Mouse (Mus musculus) left cerebral cortex, postnatal 4 days (tissue): ENCODE results near the gene Fam213b. TPM values are rescaled to one million over a fixed set of nuclear protein-coding genes. Genes with fewer than 3 reads are reported as not detected.

ENCODE experiments used
- DNase-seq: peaks from one replicate; pipeline ENCODE4 v3.0.0-alpha.2; 2022
- intact Hi-C: fragments of 180-260 bp; cut with DNase I; formaldehyde crosslinking; loops from one replicate; pipeline ENCODE4 v1.15.1; 2025
- total RNA-seq, 2 experiments: library from RNA; stranded (reverse); gene quantifications; 2 replicates each; pipeline ENCODE4 v1.2.3; 2021

The Fam213b gene
- total RNA-seq, 2 experiments from 2014 or later: 19.5 to 19.8 TPM

GRCm38 (mm10) chr4:154886876-154887592 is 11.9 kb downstream of the Fam213b start:
- intact Hi-C loops: no loop called here
- peak; percentile 77 for DNase-seq

GRCm38 (mm10) chr4:154885416-154885815 is 13.5 kb downstream of the Fam213b start:
- intact Hi-C loops: no loop called here

DNA sequence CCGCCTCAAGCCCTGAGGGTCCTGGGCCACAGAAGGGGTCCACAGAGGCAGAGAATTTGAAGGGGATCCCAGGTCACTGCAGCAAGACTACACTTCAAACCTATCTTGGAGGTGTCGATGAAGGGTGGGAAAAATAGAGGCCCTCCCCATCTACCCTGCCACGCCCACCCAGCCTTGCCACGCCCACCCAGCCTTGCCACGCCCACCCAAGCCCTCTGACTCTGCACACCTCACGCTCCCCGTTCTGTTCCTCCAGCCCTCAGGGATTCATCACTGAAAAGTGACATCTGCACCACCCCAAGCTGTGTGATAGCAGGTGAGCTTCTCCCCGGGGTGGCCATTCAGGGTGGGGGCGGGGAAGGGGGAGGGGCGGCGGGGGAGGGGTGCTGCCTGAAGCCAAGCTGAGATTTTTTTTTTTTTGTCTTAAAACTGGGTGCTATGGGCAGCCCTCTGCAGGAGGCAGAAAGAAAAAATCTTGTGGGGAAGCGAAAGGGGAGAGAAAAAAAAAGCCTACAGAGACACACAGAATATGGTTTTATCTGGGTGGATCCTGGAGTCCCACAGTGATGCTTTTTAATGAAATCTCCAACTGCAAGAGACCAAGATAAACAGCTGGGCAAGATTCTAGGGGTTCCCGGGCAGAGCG is 16.8 kb downstream of the Fam213b start:
- intact Hi-C loops: loop anchor here (5.0 kb wide), 1 partner anchor 180 kb away; no protein-coding TSS in a partner anchor

More at GRCm38 (mm10) chr4:154885416-154885815, 13.5 kb downstream of the Fam213b start:
- DNase-seq: no peak

GRCm38 (mm10) chr4:154880730-154881129 is 18.2 kb downstream of the Fam213b start:
- no peak for DNase-seq
- intact Hi-C loops: loop anchor here (5.0 kb wide), 1 partner anchor 182 kb away; no protein-coding TSS in a partner anchor

More for the DNA sequence above, 16.8 kb downstream of the Fam213b start:
- DNase-seq: no peak

GRCm38 (mm10) chr4:154877864-154878548 is 20.9 kb downstream of the Fam213b start:
- intact Hi-C loops: loop anchor here (10.0 kb wide), 1 partner anchor 67 kb away; no protein-coding TSS in a partner anchor
- DNase-seq: peak; percentile 97

DNA sequence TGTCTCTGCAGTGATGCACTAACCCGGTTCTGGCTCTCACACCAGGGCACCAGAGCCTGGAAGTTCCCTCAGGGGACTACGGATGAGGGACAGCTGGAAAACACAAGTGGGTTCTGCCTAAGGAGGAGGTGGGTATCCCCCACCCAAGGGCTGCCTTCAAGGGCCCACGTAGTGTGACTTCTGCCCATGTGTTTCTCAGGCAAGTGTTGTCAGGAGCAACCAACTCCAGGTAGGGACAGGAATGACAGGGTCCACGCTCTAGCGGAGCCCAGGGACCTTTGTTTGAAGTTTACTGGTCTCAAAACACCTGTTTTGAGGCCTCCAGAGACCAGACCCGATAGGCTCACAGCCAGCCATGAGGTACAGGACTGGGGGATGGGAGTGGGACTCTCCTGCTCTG is 25.7 kb downstream of the Fam213b start:
- intact Hi-C loops: loop anchor here (10.0 kb wide), 1 partner anchor 72 kb away; no protein-coding TSS in a partner anchor
- DNase-seq: no peak

DNA sequence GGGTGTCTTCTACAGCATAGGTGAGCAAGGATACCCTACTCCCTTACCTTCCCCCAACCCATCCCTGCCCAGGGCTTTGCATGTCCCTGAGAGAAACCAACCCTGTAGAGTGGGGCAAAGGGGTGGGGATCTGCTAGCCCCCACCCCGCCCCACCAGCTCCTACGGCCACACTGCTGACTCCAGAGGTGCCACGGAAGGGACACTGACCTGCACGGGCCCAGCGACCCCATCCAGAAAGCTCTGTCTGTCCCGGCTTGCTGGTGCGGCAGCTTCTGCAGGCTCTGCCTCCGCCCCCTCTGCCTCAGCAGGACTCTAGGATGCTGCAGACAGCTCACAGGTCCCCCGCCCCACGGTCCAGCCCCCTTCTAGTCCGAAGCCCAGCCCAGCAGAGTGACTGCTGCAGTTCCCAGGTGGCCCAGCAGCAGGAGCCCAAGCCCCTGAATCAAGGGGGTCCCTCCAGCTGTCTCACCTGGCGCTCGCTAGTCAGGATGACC is 27.1 kb downstream of the Fam213b start:
- intact Hi-C loops: loop anchor here (10.0 kb wide), 1 partner anchor 73 kb away; no protein-coding TSS in a partner anchor
- DNase-seq: no peak

GRCm38 (mm10) chr4:154870721-154871120 is 28.2 kb downstream of the Fam213b start:
- DNase-seq: no peak
- intact Hi-C loops: loop anchor here (10.0 kb wide), 1 partner anchor 74 kb away; no protein-coding TSS in a partner anchor

- intact Hi-C loops: loop anchor here (5.0 kb wide), 1 partner anchor 193 kb away; no protein-coding TSS in a partner anchor
- DNase-seq: no peak
Measured at GRCm38 (mm10) chr4:154869440-154869839, 29.5 kb downstream of the Fam213b start, which contains the start of gene Mmel1. Gene Mmel1 (plus strand): TSS chr4:154869585.

- intact Hi-C loops: loop anchor here (5.0 kb wide), 1 partner anchor 195 kb away; no protein-coding TSS in a partner anchor
- DNase-seq: no peak
Measured at GRCm38 (mm10) chr4:154867257-154867656, 31.7 kb downstream of the Fam213b start.

- DNase-seq: no peak
- intact Hi-C loops: loop anchor here (5.0 kb wide), 1 partner anchor 196 kb away; no protein-coding TSS in a partner anchor
Measured at GRCm38 (mm10) chr4:154866391-154866790, 32.5 kb downstream of the Fam213b start.

DNA sequence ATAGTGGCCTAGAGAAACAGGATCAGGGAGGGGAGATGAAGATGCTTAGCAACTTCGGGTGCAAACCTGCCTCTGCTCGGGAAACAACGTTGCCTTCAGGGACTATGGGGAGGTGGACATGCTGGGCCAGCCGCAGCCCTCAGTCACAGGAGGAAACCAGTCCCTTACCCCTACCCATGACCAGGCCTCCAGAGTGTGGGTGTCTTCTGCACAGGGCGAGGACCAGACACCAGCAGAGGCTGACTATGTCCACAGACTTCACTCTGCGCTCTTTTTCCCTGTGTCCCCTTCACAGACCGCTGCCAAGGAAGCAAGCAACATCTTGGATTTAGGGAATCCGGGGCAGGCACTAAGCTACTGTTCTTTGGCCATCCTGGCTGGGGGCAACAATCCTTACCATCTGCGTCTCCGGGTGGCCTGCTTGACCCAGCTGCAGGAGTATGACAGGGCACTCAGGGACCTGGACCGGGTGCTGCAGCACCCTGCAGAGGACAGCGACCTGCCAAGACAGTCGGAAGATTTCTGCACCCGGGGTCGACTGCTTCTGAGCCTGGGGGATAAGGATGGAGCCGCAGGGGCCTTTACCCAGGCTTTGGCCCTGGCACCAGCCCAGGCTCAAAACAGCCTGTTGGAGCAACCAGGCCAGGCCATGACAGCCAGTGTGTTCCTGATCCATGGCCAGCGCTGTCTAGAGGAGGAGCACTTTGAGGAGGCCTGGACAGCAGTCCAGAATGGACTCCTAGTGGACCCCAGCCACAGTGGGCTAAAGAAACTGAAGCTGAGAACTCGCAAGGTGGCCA is 33.8 kb downstream of the Fam213b start:
- no peak for DNase-seq

GRCm38 (mm10) chr4:154864271-154864771 is 34.6 kb downstream of the Fam213b start:
- intact Hi-C loops: no loop called here
- peak; percentile 95 for DNase-seq

More for the DNA sequence above, 33.8 kb downstream of the Fam213b start:
- intact Hi-C loops: loop anchor here (5.0 kb wide), 1 partner anchor 197 kb away; no protein-coding TSS in a partner anchor

- intact Hi-C loops: no loop called here
Measured at GRCm38 (mm10) chr4:154863436-154863935, 35.4 kb downstream of the Fam213b start.

GRCm38 (mm10) chr4:154861967-154862366 is 37.0 kb downstream of the Fam213b start:
- DNase-seq: no peak
- intact Hi-C loops: no loop called here

More at GRCm38 (mm10) chr4:154863436-154863935, 35.4 kb downstream of the Fam213b start:
- no peak for DNase-seq

DNA sequence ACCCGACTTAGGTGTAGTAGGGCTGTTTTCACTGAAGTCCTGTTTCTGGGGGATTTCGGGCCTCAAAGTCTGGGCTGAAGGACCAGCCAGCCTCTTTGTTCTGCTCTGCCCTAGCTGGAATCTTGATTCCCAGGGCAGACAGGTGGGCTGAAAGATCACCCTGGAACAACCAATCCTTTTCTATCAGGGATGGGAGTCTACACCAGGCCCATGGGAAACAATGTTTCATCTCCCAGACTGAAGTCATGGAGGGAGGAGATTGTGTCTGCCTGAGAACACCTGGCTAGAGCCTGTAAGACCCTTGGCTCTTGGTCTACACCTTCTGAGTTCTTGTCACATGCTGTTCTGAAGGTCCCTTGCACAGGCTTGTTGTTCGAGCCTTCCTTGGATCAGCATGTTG is 40.3 kb downstream of the Fam213b start:
- no peak for DNase-seq

DNA sequence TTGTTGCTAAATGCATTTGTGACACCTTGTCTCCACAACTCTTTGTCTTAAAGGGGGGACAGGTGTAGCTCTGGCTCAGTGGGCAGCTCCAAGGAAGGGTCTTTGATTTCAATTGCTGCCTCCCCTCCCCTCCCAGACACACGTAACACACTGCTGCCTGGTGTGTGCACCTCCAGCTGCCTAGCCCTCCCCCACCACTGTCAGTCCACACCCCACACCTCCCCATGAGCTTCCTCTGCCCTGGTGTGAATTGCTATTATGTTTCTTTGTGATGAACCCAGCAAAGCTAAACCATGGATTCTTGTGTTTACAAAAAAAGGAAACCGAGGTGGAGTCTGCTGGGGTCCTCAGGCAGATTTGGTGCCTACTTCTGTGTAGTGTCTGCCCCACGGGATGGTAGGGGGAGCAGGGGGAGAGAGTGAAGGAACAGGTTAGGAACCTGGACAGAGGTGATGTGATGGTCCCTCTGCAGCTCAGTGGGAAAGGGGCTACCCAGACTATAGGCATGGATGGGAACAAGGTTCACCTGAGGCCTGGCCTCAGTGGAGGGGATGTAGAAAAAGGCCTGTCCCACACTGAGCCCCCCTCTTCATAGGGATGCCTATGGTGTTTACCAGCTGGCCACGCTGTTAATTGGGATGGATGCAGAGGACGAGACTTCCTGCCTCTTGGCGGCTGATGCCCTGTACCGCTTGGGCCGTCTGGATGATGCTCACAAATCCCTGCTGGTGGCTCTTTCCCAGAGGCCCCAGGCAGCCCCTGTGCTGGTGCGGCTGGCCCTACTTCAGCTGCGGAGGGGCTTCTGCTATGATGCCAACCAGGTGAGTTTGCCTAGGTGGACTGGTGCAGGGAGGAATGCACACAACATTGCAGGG is 41.3 kb downstream of the Fam213b start:
- no peak for DNase-seq
- intact Hi-C loops: no loop called here

More for the DNA sequence above, 40.3 kb downstream of the Fam213b start:
- intact Hi-C loops: no loop called here

DNA sequence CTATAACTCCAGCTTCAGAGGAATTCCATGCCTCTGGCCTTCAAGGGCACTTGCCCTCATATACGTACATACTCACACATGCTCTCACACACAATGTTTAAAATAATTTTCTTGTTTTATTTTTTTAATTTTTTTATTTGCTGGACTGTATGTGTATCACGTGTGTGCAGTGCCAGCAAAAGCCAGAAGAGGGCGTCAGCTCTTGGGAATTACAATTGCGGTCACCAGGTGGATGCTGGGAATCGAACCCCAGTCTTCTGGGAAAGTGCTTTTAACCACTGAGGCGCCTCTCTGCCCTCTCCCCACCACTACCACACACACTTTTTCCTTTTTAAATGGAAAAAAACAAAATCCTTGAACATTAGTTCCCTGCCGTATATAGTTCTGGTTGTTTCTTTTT is 42.1 kb downstream of the Fam213b start:
- intact Hi-C loops: no loop called here
- no peak for DNase-seq
